ENCODE assay signal across 10 mouse cellular contexts in genomic region chr10:12700576-12700975, GRCm38 (mm10).
DNase-seq lines count a peak whose midpoint lies in the region; ATAC-seq and TF ChIP-seq lines count a peak whose summit lies in the region.
"Had no signal": no experiment of that assay in that cellular context is flagged by ENCODE, and none has a peak within 500 bp of the region (broad histone marks: within the 10 kb centered on the region; RNA-seq: fewer than 3 reads in every experiment).

No protein-coding gene starts in this region.

- TF ChIP-seq CTCF in midbrain, postnatal 0 days (IDR thresholded peaks at IDR 0.05) = peak; percentile 31; the same call in 1 of the 2 replicates

- no peaks in the 10 kb centered on the region for H3K4me1 ChIP-seq in midbrain, postnatal 0 days (ENCODE audit: insufficient read depth, low read length)
- no peaks in the 10 kb centered on the region for H3K4me1 ChIP-seq in midbrain, embryonic 15.5 days

- H3K27ac ChIP-seq in midbrain, postnatal 0 days (ENCODE audit: low read depth, low read length) = no peak overlapping the region
- no peak overlapping the region for H3K27ac ChIP-seq in midbrain, embryonic 15.5 days
- H3K27ac ChIP-seq: heart, embryonic 13.5 days had no signal

- H3K27me3 ChIP-seq in midbrain, postnatal 0 days (ENCODE audit: insufficient read depth, low read length) = no peaks in the 10 kb centered on the region
- H3K27me3 ChIP-seq in midbrain, embryonic 15.5 days (replicated peaks) = no peaks in the 10 kb centered on the region
- H3K27me3 ChIP-seq: heart, embryonic 13.5 days had no signal

- no peak overlapping the region for H3K9ac ChIP-seq in midbrain, postnatal 0 days (replicated peaks; ENCODE audit: low read length, poor library complexity, severe bottlenecking)
- no peak overlapping the region for H3K9ac ChIP-seq in midbrain, embryonic 15.5 days
- H3K9ac ChIP-seq: heart, embryonic 13.5 days had no signal

- H3K9me3 ChIP-seq in midbrain, postnatal 0 days (ENCODE audit: low read length) = no peaks in the 10 kb centered on the region
- no peaks in the 10 kb centered on the region for H3K9me3 ChIP-seq in midbrain, embryonic 15.5 days
- H3K9me3 ChIP-seq: heart, embryonic 13.5 days had no signal

- H3K4me2 ChIP-seq in midbrain, postnatal 0 days (ENCODE audit: low read depth, low read length, poor library complexity, severe bottlenecking) = no peak overlapping the region
- H3K4me2 ChIP-seq in midbrain, embryonic 15.5 days = no peak overlapping the region
- H3K4me2 ChIP-seq: heart, embryonic 13.5 days had no signal

- no peaks in the 10 kb centered on the region for H3K36me3 ChIP-seq in midbrain, postnatal 0 days (ENCODE audit: insufficient read depth, low read length)
- no peaks in the 10 kb centered on the region for H3K36me3 ChIP-seq in midbrain, embryonic 15.5 days (replicated peaks)

- 83% methylated on average over 3 of the region's 3 CpGs for WGBS in midbrain, postnatal 0 days
- 79% methylated on average over 3 of the region's 3 CpGs for WGBS in midbrain, embryonic 15.5 days

- peak; percentile 24 for DNase-seq in heart, postnatal 4 days
- no peak for DNase-seq in heart, adult 18-20 months
- no peak for DNase-seq in midbrain, postnatal 0 days (ENCODE audit: low spot score)
- peak; percentile 67 for DNase-seq in R1 (ENCODE audit: low read depth, low spot score)
- DNase-seq in thymus, postnatal 4 days = peak; percentile 54
- no peak for DNase-seq in spleen, adult 12 weeks (ENCODE audit: low spot score)
- DNase-seq: kidney, adult 11 months had no signal

- H3K4me3 ChIP-seq in midbrain, postnatal 0 days (ENCODE audit: low read depth, low read length) = no peak overlapping the region
- no peak overlapping the region for H3K4me3 ChIP-seq in midbrain, embryonic 15.5 days
- H3K4me3 ChIP-seq: heart, embryonic 13.5 days; myocyte had no signal

- no peak for ATAC-seq in midbrain, postnatal 0 days (ENCODE audit: low FRiP score)
- ATAC-seq in midbrain, embryonic 15.5 days (replicated peaks) = no peak

Comparison
In these comparisons a context has a peak if more than half of its experiments do, and no peak if none do; other contexts are left out.
1. DNase-seq: peak in heart, postnatal 4 days (single experiment), R1 (single experiment) and thymus, postnatal 4 days (single experiment); none in heart, adult 18-20 months (0 of 2), midbrain, postnatal 0 days (single experiment) and spleen, adult 12 weeks (single experiment).